Mouse (Mus musculus): ENCODE measurements around the gene Pxdc1.

Pxdc1 gene

GRCm38 (mm10) chr13:34653391-34653790, at the start of gene Pxdc1:
Pxdc1 (minus strand) TSS chr13:34653486.
- in situ Hi-C loops (cut with MboI, MseI): no loop called here

- in situ Hi-C loops (cut with MboI, MseI): no loop called here
Measured at GRCm38 (mm10) chr13:34700630-34701029, 47.3 kb upstream of the Pxdc1 start.

- in situ Hi-C loops (cut with MboI, MseI): no loop called here
Measured at GRCm38 (mm10) chr13:34700091-34700490, 46.8 kb upstream of the Pxdc1 start.

- in situ Hi-C loops (cut with MboI, MseI): no loop called here
Measured at GRCm38 (mm10) chr13:34696734-34697332, 43.5 kb upstream of the Pxdc1 start.

DNA sequence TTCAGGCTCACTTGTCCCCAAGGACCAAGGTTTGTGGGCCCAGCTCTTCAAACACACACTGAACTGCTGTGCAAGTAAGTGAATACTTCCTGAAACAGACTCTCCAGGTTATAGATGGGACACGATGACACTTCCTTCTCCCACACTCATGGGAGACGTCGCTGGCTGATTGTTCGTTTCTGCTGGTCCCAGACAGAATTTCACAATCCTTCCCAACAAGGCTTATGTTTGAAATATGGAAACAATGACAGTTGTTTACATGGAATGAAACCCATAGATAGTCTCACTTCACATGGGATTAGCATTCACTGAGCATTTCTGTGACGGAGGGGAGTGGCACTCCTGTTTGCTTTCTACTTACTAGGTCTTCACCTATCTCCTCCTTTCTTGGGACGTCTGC, 39.8 kb upstream of the Pxdc1 start:
- in situ Hi-C loops (cut with MboI, MseI): no loop called here

DNA sequence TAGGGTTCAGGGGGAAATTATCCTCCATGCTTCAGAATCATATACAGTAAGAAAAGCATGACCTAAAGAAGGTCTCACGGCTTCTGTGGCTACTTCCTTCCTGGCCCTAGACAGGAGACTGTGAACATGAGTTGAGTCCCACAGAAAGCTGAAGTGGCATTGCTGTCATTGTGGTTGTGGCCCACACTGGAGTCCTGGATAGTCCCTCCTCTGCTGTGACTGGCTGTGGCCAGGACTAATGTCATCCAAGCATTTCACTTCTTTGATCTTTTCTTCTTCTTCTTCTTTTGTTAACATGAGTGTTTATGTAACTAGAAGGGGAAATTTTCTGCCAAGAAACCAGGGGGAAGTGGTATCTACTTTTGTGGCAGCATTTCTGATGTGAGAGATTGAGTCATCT, 37.8 kb upstream of the Pxdc1 start:
- in situ Hi-C loops (cut with MboI, MseI): no loop called here

GRCm38 (mm10) chr13:34685008-34685765, 31.9 kb upstream of the Pxdc1 start:
- in situ Hi-C loops (cut with MboI, MseI): no loop called here

- in situ Hi-C loops (cut with MboI, MseI): no loop called here
Measured at GRCm38 (mm10) chr13:34683762-34684488, 30.6 kb upstream of the Pxdc1 start.

DNA sequence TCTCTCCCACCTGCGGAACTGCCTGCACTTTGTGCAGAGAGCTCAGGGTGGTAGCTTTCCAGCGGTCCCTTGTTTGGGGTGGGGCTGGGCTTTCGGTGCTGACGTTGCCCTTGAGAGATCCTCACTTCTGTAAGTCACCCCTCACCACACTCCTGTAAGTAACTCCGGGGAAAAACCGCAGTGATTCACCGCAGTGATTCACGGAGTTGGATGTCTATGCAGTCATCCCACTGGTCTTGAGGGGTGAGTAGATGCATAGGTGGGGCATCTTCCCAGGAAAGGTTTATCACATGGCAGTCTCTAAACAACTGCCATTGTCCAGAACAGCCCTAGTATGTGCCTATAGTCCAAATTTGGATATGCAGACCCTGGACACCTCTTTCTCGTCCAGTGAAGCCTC, 30.0 kb upstream of the Pxdc1 start:
- in situ Hi-C loops (cut with MboI, MseI): no loop called here

DNA sequence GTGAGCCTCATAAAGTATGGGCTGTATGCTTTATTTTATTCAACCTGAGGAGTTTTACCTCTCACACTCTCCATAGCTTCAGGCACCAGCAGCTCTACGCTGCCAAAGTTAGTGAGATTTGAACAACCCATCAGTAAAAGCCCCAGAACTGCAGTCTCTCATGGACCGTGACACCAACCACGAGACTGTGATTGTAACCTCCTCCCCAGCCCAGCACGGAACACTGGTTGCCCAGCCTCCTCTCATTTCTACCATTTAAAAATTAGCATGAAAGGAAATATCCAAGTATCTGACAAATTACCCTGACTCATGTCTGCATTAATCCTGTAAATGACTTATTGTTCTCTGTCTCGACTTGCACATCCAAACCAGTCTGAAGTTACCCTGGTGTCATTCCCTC, 23.2 kb upstream of the Pxdc1 start:
- in situ Hi-C loops (cut with MboI, MseI): no loop called here

DNA sequence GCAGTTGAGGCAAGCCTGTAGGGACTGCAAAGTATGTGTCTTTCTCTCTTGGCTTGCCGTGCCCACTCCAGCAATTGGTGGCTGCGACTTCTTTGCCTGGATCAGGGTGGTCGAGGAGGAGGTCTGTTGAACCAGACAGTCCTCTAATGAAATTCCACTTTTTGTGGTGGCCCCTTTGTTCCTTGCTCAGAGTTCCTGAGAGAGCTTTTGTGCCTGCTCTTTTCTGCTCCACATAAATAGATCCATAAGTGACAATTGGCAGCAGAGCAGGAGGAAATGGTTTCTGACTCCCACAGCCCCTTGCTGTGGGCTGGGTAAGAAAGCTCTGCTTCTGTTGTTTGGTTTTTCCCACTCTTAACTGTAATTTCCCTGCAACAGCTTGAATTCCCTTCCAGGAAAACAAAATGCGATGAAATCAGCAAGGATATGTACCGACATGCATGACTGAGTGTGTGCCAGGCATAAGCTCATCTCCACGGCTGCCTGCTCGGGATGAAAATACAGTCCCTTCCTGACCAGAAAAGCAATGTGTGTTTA, 22.6 kb upstream of the Pxdc1 start:
- in situ Hi-C loops (cut with MboI, MseI): no loop called here

DNA sequence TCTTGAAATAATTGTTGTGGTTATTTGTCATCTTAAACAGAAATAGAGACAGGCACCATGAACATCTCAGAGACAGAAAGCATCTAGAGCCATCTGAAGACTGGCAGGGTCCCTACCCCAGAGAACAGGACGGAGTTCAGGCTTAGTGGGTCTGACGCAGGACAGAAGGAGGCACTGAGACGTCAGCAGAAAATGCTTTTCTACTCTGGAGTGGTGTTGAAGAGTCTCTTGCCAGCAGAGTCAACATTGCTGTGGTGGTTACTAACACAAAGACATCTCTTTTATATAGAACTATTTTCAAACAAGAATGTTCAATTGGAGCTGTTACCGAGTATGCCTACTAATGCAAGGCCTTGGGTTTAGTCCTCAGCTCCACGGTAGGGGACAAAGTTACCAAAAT, 20.1 kb upstream of the Pxdc1 start:
- in situ Hi-C loops (cut with MboI, MseI): no loop called here

- in situ Hi-C loops (cut with MboI, MseI): no loop called here
Measured at GRCm38 (mm10) chr13:34669919-34670865, 16.9 kb upstream of the Pxdc1 start.

- in situ Hi-C loops (cut with MboI, MseI): no loop called here
Measured at GRCm38 (mm10) chr13:34667197-34667596, 13.9 kb upstream of the Pxdc1 start.

DNA sequence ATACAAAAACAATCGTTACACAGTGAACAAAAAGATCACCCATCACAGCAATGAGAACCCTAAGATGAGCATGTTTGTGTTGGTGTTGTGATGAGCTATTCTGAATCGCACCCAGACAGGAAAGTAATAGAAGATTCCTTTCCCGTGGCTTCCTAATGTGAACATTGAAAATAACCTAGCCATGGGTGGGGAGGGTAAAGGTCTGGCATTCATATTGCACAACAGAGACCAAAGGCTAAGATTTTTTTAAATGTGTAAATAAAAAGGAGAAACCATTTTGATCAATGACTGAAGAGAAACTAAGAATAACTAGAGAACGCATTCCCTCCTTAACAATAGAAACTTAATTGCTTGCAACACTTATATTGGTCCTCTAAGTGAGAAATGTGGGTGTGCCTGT, 11.8 kb upstream of the Pxdc1 start:
- in situ Hi-C loops (cut with MboI, MseI): no loop called here

GRCm38 (mm10) chr13:34663762-34664161, 10.5 kb upstream of the Pxdc1 start:
- in situ Hi-C loops (cut with MboI, MseI): no loop called here

DNA sequence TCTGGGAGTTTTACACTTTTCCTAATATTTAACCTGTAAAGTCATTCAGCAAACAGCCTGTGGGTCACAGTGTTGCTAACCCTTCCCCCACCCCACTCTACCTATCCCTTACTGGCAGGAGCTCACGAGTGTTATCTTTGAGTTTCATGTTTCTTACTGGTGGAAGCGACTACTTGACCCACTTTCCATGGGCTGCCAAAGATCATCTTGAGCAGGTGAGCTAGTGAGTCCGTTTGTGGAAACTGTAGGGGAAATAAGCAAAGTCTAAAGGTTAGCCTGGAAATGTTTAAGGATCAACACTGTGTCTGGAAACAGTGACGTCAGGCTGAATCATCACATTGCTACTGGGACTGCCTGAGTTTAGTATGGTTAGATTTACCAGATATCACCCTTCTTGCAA, 6.2 kb upstream of the Pxdc1 start:
- in situ Hi-C loops (cut with MboI, MseI): no loop called here

DNA sequence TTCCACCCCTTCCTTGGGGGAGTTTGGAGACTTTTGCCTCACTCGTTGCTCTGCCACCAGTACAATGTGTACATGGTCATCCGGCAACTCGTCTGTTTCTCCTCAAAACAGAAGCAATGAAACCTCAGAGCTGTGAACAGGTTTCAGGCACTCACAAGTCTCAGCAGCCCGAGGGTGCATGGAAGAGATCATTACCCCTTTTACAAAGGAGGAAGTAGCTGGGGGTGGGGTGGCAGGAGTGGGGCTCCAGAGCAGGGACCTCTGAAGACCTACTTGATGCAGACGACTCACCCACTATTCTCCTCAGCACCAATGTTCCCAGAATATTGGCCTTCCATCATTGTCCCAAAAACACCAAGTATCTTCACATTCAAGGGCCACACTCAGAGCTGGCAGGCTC, 3.1 kb upstream of the Pxdc1 start:
- in situ Hi-C loops (cut with MboI, MseI): no loop called here

GRCm38 (mm10) chr13:34652353-34653241, 689 bp downstream of the Pxdc1 start:
- in situ Hi-C loops (cut with MboI, MseI): no loop called here

DNA sequence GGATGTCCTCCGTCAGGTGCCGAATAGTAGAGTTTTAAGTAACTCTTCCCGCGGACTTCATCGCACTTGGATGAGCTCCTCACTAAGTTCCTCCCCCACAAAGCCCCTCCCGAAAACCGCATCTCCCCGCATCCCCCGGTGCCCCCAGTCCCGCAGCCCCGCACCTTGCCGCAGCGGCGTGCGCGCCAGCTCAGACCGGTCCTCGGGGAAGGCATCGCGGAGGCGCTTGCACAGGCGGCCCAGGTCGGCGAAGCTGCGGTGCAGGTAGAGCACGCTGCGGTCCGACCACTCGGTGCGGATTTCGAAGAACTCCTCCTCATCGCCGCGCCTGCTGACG, 1.3 kb downstream of the Pxdc1 start:
- in situ Hi-C loops (cut with MboI, MseI): no loop called here

Measured in T-helper 2 cell (primary cell).